Mouse (Mus musculus): ENCODE data around the gene Mettl25.

Gene Mettl25

DNA sequence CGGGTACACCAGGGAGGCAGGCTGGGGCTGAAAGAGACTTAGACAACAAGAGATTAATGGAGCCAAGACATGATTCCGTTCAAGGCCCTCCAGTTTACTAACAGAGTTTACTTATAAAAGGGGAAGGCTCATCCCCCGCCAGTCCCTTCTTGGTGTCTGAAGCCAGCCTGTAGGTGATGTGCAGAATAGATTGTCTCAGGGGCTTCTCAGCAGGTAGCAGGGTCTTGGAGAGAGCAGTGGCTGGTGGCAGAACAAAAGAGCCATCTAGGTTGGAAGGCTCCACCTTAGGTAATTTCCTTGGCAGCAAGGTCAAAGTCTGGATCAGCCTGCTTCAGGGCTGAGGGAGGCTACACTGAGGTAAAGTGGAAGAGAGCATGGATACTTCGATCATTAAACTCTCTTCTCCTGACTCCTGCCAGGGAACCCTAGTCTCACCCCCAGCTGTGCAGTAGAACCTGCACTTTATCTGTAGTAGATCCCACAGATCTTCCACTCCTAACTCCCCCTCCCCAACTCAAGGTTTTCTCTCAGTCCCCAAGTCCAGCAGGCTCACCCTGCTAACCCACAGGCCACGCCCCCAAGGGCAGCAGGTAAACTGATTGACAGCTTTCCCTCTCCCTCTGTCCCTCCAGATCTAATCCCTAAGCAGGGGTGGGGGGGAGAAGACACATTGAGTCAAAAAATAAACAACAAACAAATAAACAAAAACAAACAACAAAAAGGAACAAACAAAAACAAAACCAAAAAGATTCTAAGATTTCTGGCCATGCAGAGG lies 87.2 kb downstream of the Mettl25 start:
- no peak for DNase-seq (ENCODE audit: low spot score in 2 of 2)

DNA sequence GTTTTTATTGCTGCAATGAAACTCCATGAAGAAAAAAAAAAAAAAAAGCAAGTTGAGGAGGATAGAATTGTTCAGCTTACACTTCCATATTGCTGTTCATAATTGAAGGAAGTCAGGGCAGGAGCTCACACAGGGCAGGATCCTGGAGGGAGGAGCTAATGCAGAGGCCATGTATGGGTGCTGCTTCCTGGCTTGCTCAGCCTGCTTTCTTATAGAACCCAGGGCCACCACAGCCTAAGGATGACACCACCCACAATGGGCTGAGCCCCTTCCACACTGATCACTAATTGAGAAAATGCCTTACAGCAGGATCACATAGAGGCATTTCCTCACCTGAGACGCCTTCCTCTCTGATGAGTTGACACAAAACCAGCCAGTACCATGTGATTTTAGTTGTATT lies 95.2 kb downstream of the Mettl25 start:
- no peak for DNase-seq (ENCODE audit: low spot score in 2 of 2)

DNA sequence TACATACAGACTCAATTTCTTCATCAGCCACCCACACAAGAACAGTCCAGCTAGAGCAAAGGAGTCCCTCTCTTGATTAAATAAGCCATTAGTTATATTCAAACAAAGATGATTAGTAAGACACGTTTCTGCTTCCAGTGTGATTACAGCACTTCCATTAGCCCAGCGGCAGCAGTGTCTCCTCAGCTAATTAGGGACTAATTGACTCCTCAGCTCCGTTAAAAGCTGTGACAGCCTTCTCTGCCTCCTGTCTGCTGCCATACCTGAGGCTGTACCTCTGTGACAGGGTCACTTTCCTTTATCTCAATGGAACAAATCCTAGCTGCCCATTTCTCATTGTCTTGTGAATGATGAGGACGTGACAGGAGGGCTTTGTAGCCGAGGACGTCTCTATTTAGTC lies 99.4 kb downstream of the Mettl25 start:
- no peak for DNase-seq (ENCODE audit: low spot score in 2 of 2)

DNA sequence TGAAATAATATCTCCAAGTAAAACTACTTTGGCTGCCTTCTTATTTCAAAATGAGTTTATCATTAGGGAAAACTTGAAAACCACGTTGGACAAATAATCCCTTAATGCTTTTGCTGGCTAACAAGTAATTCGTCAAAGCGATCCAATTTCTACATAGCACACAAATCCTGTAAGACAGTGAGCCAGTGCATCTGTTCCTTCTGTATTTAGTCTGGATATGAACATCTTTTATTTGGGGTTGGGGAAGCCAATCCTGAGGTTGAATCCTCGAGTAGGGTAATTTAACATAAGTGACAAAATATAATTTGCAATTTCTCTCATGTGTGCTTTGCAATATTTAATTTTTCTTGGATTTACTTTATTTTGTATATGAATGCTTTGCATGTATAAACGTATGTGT lies 102.2 kb downstream of the Mettl25 start:
- no peak for DNase-seq (ENCODE audit: low spot score in 2 of 2)

DNA sequence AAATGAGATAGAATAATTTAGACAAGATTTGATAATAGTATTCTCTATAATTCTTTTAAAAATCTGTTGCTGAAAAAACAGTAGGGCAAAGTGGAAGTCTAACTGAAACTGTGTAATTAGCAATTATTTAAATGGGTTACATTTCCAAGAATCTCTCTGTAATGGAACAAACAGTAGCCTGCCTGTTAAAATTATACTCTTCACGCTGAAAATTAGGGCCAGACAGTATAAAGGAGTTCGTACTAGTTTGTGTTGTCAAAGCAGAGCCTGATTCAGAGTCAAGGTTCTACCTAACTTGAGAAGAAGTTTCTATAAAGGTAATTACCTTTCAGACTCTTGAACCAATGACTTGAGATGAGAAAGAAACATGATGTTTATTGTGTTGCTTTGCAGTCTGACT lies 113.4 kb downstream of the Mettl25 start:
- DNase-seq (ENCODE audit: low spot score in 2 of 2) = no peak

DNA sequence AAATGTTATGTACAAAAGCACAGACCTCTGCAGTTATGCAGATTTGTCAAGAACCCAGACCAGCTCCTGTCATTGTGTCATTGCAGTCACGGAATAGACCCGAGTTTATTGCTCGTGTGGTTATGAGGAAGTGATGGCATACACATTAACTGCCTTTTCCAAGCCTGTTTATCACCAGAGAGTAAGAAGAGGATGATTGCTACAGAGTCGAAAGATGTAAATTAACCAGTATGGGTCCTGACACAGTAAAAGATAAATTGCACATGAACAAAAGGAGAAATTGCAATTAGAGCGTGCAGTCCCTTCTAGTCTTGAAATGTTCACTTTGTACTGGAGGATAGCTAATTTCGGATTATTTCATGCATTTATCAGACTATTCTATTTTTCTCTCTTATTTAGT lies 113.8 kb downstream of the Mettl25 start:
- DNase-seq (ENCODE audit: low spot score in 2 of 2) = no peak

DNA sequence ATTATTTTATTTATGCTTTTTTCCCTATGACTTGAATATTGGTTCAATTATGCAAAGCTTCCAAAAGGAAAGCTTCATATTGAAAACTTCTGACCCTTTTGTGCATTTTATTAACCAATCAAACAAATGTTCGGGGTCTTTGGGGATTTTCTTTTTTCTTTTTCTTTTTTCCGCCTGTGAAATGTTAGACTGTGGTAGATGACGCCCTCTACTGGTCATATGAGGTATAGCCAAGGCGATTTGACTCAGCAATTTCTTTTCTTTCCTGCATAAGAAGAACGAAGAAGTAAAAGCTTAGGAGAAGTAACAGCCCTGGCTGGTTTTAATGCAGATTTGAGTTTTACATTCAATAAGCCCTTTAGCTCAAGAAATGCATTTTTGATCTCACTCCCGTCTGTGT lies 126.3 kb downstream of the Mettl25 start:
- no peak for DNase-seq (ENCODE audit: low spot score in 2 of 2)

DNA sequence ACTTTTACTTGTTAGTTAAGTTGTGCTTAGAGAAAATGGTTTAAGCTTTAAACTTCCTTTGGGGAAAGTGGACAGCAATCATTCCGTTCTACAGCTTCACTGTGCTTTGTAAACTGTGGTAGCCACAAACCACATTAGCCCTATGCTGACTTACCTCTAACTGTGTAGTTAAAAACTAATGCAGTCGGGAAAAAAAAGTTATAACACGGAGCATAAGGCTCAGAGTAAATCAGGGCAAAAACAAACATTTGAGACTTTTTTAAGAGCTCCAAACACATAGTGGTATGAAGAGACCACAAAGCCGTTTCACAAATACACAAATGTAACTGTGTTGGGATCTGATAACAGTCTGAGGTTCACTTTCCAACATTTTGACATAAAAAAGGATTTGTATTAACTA lies 126.8 kb downstream of the Mettl25 start:
- no peak for DNase-seq (ENCODE audit: low spot score in 2 of 2)

DNA sequence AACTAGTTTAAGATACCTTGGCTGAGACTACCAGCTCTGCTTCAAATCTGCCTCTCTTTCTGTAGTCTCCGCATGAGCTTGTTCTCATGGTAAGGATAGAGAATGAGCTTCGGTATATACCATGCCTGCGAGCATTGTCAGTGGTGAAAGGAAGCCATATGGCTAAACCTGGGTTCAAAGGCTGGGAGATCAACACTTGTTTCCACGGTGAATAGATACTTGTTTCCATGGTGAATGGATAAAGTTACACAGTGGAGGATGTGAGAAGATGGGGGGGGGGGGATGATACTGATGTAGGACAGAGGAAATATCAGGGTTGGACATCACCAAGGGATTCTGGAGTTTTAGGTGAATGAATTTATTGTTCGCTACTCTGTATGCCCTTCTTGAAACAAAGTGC lies 128.0 kb downstream of the Mettl25 start:
- no peak for DNase-seq (ENCODE audit: low spot score in 2 of 2)
